ENCODE assay signal across 9 mouse cellular contexts in genomic region chr4:67589501-67589900, GRCm38 (mm10).
"Had no signal": no experiment of that assay in that cellular context is flagged by ENCODE, and none has a peak within 500 bp of the region (broad histone marks: within the 10 kb centered on the region; RNA-seq: fewer than 3 reads in every experiment).

No protein-coding gene starts in this region.

- H3K27me3 ChIP-seq: kidney, embryonic 15.5 days; limb, embryonic 13.5 days; midbrain, embryonic 15.5 days; neural tube, embryonic 13.5 days had no signal

- H3K4me3 ChIP-seq: kidney, embryonic 15.5 days; limb, embryonic 13.5 days; midbrain, embryonic 15.5 days; neural tube, embryonic 13.5 days had no signal

- DNase-seq: kidney, postnatal 14 days; lung, adult 18-20 months; right cerebral cortex, adult 18-20 months; thymus, postnatal 36 days had no signal

- H3K9me3 ChIP-seq: kidney, embryonic 15.5 days; limb, embryonic 13.5 days; midbrain, embryonic 15.5 days; neural tube, embryonic 13.5 days had no signal

- H3K9ac ChIP-seq: kidney, embryonic 15.5 days; limb, embryonic 13.5 days; liver, embryonic 14.5 days; midbrain, embryonic 15.5 days; neural tube, embryonic 13.5 days had no signal

- H3K27ac ChIP-seq: kidney, embryonic 15.5 days; limb, embryonic 13.5 days; liver, embryonic 14.5 days; midbrain, embryonic 15.5 days had no signal

- H3K4me1 ChIP-seq: kidney, embryonic 15.5 days; limb, embryonic 13.5 days had no signal

- H3K36me3 ChIP-seq: kidney, embryonic 15.5 days; limb, embryonic 13.5 days; midbrain, embryonic 15.5 days; neural tube, embryonic 13.5 days had no signal

- H3K4me2 ChIP-seq: kidney, embryonic 15.5 days; limb, embryonic 13.5 days; midbrain, embryonic 15.5 days; neural tube, embryonic 13.5 days had no signal
